Mouse (Mus musculus): ENCODE results near the gene Brk1. TPM values are rescaled to one million over a fixed set of nuclear protein-coding genes. Genes with fewer than 3 reads are reported as not detected.

The Brk1 gene
- polyA plus RNA-seq, 1 experiment from 2014 or later: 208 TPM

- no peak for DNase-seq (ENCODE audit: low spot score)
- H3K27me3 ChIP-seq (ENCODE audit: low read depth, poor library complexity, severe bottlenecking): no peaks in the 10 kb centered on the region
- H3K4me3 ChIP-seq: no peak overlapping the region
- H3K36me3 ChIP-seq: peaks cover 62% of the 10 kb centered on the region
- H3K27ac ChIP-seq: no peak overlapping the region
- H3K4me1 ChIP-seq: no peaks in the 10 kb centered on the region
- WGBS: 92% methylated on average over 4 of the region's 4 CpGs
- no peaks in the 10 kb centered on the region for H3K9me3 ChIP-seq (replicated peaks)
These were observed 28.3 kb downstream of the Brk1 start for GRCm38 (mm10) chr6:113632863-113633262.

- peaks cover 7% of the 10 kb centered on the region; the same call in 1 of the 2 replicates for H3K4me1 ChIP-seq
- peaks cover 6% of the 10 kb centered on the region for H3K36me3 ChIP-seq
- 10% methylated on average over 37 of the region's 37 CpGs for WGBS
- peak; percentile 94 for DNase-seq (ENCODE audit: low spot score)
- H3K9me3 ChIP-seq (replicated peaks): no peaks in the 10 kb centered on the region
- H3K27me3 ChIP-seq (ENCODE audit: low read depth, poor library complexity, severe bottlenecking): no peaks in the 10 kb centered on the region
- peak within 1 kb of the TSS; percentile 77 for H3K27ac ChIP-seq
- peak within 1 kb of the TSS; percentile 59 for H3K4me3 ChIP-seq
These were observed 33.9 kb downstream of the Brk1 start, which contains the start of gene Irak2 for GRCm38 (mm10) chr6:113638302-113639040. Gene Irak2 (plus strand): TSS chr6:113638467.

GRCm38 (mm10) chr6:113639201-113639600 is 34.6 kb downstream of the Brk1 start:
- no peaks in the 10 kb centered on the region for H3K9me3 ChIP-seq (replicated peaks)
- no peaks in the 10 kb centered on the region for H3K27me3 ChIP-seq (ENCODE audit: low read depth, poor library complexity, severe bottlenecking)
- H3K36me3 ChIP-seq: 0 out of 2 replicates have a peak, but pooled peaks cover under 1% of the 10 kb centered on the region
- H3K4me1 ChIP-seq: peaks cover 7% of the 10 kb centered on the region; the same call in 1 of the 2 replicates
- H3K27ac ChIP-seq: no peak overlapping the region
- 85% methylated on average over 4 of the region's 4 CpGs for WGBS
- no peak for DNase-seq (ENCODE audit: low spot score)
- H3K4me3 ChIP-seq: no peak overlapping the region

GRCm38 (mm10) chr6:113642605-113643004 is 38.0 kb downstream of the Brk1 start:
- H3K27ac ChIP-seq: no peak overlapping the region
- no peak for DNase-seq (ENCODE audit: low spot score)
- H3K36me3 ChIP-seq: no peaks in the 10 kb centered on the region
- no peak overlapping the region for H3K4me3 ChIP-seq
- H3K27me3 ChIP-seq (ENCODE audit: low read depth, poor library complexity, severe bottlenecking): no peaks in the 10 kb centered on the region
- 86% methylated on average over 8 of the region's 8 CpGs for WGBS
- H3K9me3 ChIP-seq (replicated peaks): no peaks in the 10 kb centered on the region
- H3K4me1 ChIP-seq: peaks cover 7% of the 10 kb centered on the region; the same call in 1 of the 2 replicates

GRCm38 (mm10) chr6:113643021-113643420 is 38.4 kb downstream of the Brk1 start:
- H3K36me3 ChIP-seq: no peaks in the 10 kb centered on the region
- no peaks in the 10 kb centered on the region for H3K9me3 ChIP-seq (replicated peaks)
- H3K27ac ChIP-seq: no peak overlapping the region
- WGBS: 86% methylated on average over 4 of the region's 4 CpGs
- H3K27me3 ChIP-seq (ENCODE audit: low read depth, poor library complexity, severe bottlenecking): no peaks in the 10 kb centered on the region
- peaks cover 7% of the 10 kb centered on the region; the same call in 1 of the 2 replicates for H3K4me1 ChIP-seq
- no peak for DNase-seq (ENCODE audit: low spot score)
- no peak overlapping the region for H3K4me3 ChIP-seq

GRCm38 (mm10) chr6:113643967-113644366 is 39.4 kb downstream of the Brk1 start:
- Histone ChIP-seq H3K4me1 (no peaks in the 10 kb centered on the region), H3K27me3 (ENCODE audit: low read depth, poor library complexity, severe bottlenecking) (no peaks in the 10 kb centered on the region), H3K4me3 (no peak overlapping the region), H3K36me3 (no peaks in the 10 kb centered on the region), H3K27ac (no peak overlapping the region), H3K9me3 (replicated peaks) (no peaks in the 10 kb centered on the region)
- WGBS: 85% methylated on average over 2 of the region's 2 CpGs
- DNase-seq (ENCODE audit: low spot score): no peak

GRCm38 (mm10) chr6:113644808-113645207 is 40.2 kb downstream of the Brk1 start:
- H3K4me3 ChIP-seq: no peak overlapping the region
- no peaks in the 10 kb centered on the region for H3K9me3 ChIP-seq (replicated peaks)
- no peak for DNase-seq (ENCODE audit: low spot score)
- H3K4me1 ChIP-seq: no peaks in the 10 kb centered on the region
- H3K27ac ChIP-seq: no peak overlapping the region
- no peaks in the 10 kb centered on the region for H3K36me3 ChIP-seq
- 89% methylated on average over 8 of the region's 8 CpGs for WGBS
- no peaks in the 10 kb centered on the region for H3K27me3 ChIP-seq (ENCODE audit: low read depth, poor library complexity, severe bottlenecking)

- H3K9me3 ChIP-seq (replicated peaks): no peaks in the 10 kb centered on the region
- no peaks in the 10 kb centered on the region for H3K27me3 ChIP-seq (ENCODE audit: low read depth, poor library complexity, severe bottlenecking)
- H3K4me1 ChIP-seq: no peaks in the 10 kb centered on the region; the same call in 1 of the 2 replicates
- no peaks in the 10 kb centered on the region for H3K36me3 ChIP-seq
- DNase-seq (ENCODE audit: low spot score): no peak
- no peak overlapping the region for H3K4me3 ChIP-seq
- 87% methylated on average over 7 of the region's 7 CpGs for WGBS
- no peak overlapping the region for H3K27ac ChIP-seq
These were observed 45.0 kb downstream of the Brk1 start for GRCm38 (mm10) chr6:113649346-113650196.

- 85% methylated on average over 4 of the region's 4 CpGs for WGBS
- Histone ChIP-seq H3K4me3 (no peak overlapping the region), H3K27ac (no peak overlapping the region), H3K36me3 (no peaks in the 10 kb centered on the region), H3K9me3 (replicated peaks) (no peaks in the 10 kb centered on the region), H3K27me3 (ENCODE audit: low read depth, poor library complexity, severe bottlenecking) (no peaks in the 10 kb centered on the region), H3K4me1 (no peaks in the 10 kb centered on the region; the same call in 1 of the 2 replicates)
- no peak for DNase-seq (ENCODE audit: low spot score)
These were observed 45.6 kb downstream of the Brk1 start for GRCm38 (mm10) chr6:113650197-113650640.

- Histone ChIP-seq H3K9me3 (replicated peaks) (no peaks in the 10 kb centered on the region), H3K27me3 (ENCODE audit: low read depth, poor library complexity, severe bottlenecking) (no peaks in the 10 kb centered on the region), H3K4me3 (no peak overlapping the region), H3K36me3 (no peaks in the 10 kb centered on the region), H3K27ac (no peak overlapping the region), H3K4me1 (no peaks in the 10 kb centered on the region; the same call in 1 of the 2 replicates)
- 66% methylated on average over 3 of the region's 3 CpGs for WGBS
- DNase-seq (ENCODE audit: low spot score): no peak
These were observed 47.1 kb downstream of the Brk1 start for GRCm38 (mm10) chr6:113651626-113652025.

- Histone ChIP-seq H3K4me1 (peaks cover 4% of the 10 kb centered on the region; the same call in 1 of the 2 replicates), H3K4me3 (no peak overlapping the region), H3K27ac (no peak overlapping the region), H3K27me3 (ENCODE audit: low read depth, poor library complexity, severe bottlenecking) (no peaks in the 10 kb centered on the region), H3K9me3 (replicated peaks) (no peaks in the 10 kb centered on the region), H3K36me3 (no peaks in the 10 kb centered on the region)
- 92% methylated on average over 7 of the region's 7 CpGs for WGBS
- DNase-seq (ENCODE audit: low spot score): no peak
These were observed 49.0 kb downstream of the Brk1 start for GRCm38 (mm10) chr6:113653551-113653950.

- Histone ChIP-seq H3K27ac (no peak overlapping the region), H3K27me3 (ENCODE audit: low read depth, poor library complexity, severe bottlenecking) (no peaks in the 10 kb centered on the region), H3K4me1 (peaks cover 4% of the 10 kb centered on the region; the same call in 1 of the 2 replicates), H3K36me3 (no peaks in the 10 kb centered on the region), H3K4me3 (no peak overlapping the region), H3K9me3 (replicated peaks) (no peaks in the 10 kb centered on the region)
- no peak for DNase-seq (ENCODE audit: low spot score)
- 86% methylated on average over 8 of the region's 8 CpGs for WGBS
These were observed 49.5 kb downstream of the Brk1 start for GRCm38 (mm10) chr6:113654102-113654501.
